Mouse (Mus musculus): ENCODE measurements around the gene Slc1a2.

Gene Slc1a2

GRCm38 (mm10) chr2:102759479-102759878 lies 101.0 kb downstream of the Slc1a2 start:
- DNase-seq (ENCODE audit: extremely low read depth, insufficient read length, low spot score) = no peak

- peak; percentile 18 for DNase-seq (ENCODE audit: extremely low read depth, insufficient read length, low spot score)
Measured at GRCm38 (mm10) chr2:102760284-102761072, 102.0 kb downstream of the Slc1a2 start.

- no peak for DNase-seq (ENCODE audit: extremely low read depth, insufficient read length, low spot score)
Measured at GRCm38 (mm10) chr2:102763176-102763575, 104.7 kb downstream of the Slc1a2 start.

- DNase-seq (ENCODE audit: extremely low read depth, insufficient read length, low spot score) = no peak
Measured at GRCm38 (mm10) chr2:102763991-102764390, 105.5 kb downstream of the Slc1a2 start.

- DNase-seq (ENCODE audit: extremely low read depth, insufficient read length, low spot score) = peak; percentile 10
Measured at GRCm38 (mm10) chr2:102764602-102765374, 106.3 kb downstream of the Slc1a2 start.

GRCm38 (mm10) chr2:102768267-102768666 lies 109.8 kb downstream of the Slc1a2 start:
- no peak for DNase-seq (ENCODE audit: extremely low read depth, insufficient read length, low spot score)

GRCm38 (mm10) chr2:102771304-102771703 lies 112.8 kb downstream of the Slc1a2 start:
- DNase-seq (ENCODE audit: extremely low read depth, insufficient read length, low spot score) = no peak

- DNase-seq (ENCODE audit: extremely low read depth, insufficient read length, low spot score) = no peak
Measured at GRCm38 (mm10) chr2:102772276-102772675, 113.8 kb downstream of the Slc1a2 start.

GRCm38 (mm10) chr2:102774700-102775099 lies 116.2 kb downstream of the Slc1a2 start:
- DNase-seq (ENCODE audit: extremely low read depth, insufficient read length, low spot score) = no peak

GRCm38 (mm10) chr2:102775561-102775960 lies 117.1 kb downstream of the Slc1a2 start:
- DNase-seq (ENCODE audit: extremely low read depth, insufficient read length, low spot score) = no peak

- DNase-seq (ENCODE audit: extremely low read depth, insufficient read length, low spot score) = no peak
Measured at GRCm38 (mm10) chr2:102778208-102778607, 119.7 kb downstream of the Slc1a2 start.

- DNase-seq (ENCODE audit: extremely low read depth, insufficient read length, low spot score) = no peak
Measured at GRCm38 (mm10) chr2:102782751-102783150, 124.3 kb downstream of the Slc1a2 start.

GRCm38 (mm10) chr2:102785696-102786095 lies 127.2 kb downstream of the Slc1a2 start:
- no peak for DNase-seq (ENCODE audit: extremely low read depth, insufficient read length, low spot score)

- DNase-seq (ENCODE audit: extremely low read depth, insufficient read length, low spot score) = no peak
Measured at GRCm38 (mm10) chr2:102791641-102792040, 133.2 kb downstream of the Slc1a2 start.

GRCm38 (mm10) chr2:102792804-102793203 lies 134.3 kb downstream of the Slc1a2 start:
- no peak for DNase-seq (ENCODE audit: extremely low read depth, insufficient read length, low spot score)

- DNase-seq (ENCODE audit: extremely low read depth, insufficient read length, low spot score) = no peak
Measured at GRCm38 (mm10) chr2:102795034-102795433, 136.6 kb downstream of the Slc1a2 start.

GRCm38 (mm10) chr2:102798149-102798548 lies 139.7 kb downstream of the Slc1a2 start:
- DNase-seq (ENCODE audit: extremely low read depth, insufficient read length, low spot score) = no peak

GRCm38 (mm10) chr2:102801899-102802298 lies 143.4 kb downstream of the Slc1a2 start:
- no peak for DNase-seq (ENCODE audit: extremely low read depth, insufficient read length, low spot score)

GRCm38 (mm10) chr2:102804109-102804508 lies 145.7 kb downstream of the Slc1a2 start:
- DNase-seq (ENCODE audit: extremely low read depth, insufficient read length, low spot score) = no peak

- DNase-seq (ENCODE audit: extremely low read depth, insufficient read length, low spot score) = no peak
Measured at GRCm38 (mm10) chr2:102805283-102805682, 146.8 kb downstream of the Slc1a2 start.

GRCm38 (mm10) chr2:102805761-102806496 lies 147.5 kb downstream of the Slc1a2 start:
- no peak for DNase-seq (ENCODE audit: extremely low read depth, insufficient read length, low spot score)
